In genomic region chr8:80451938-80452690, GRCm38 (mm10) we compare ENCODE assay signal across 26 mouse cellular contexts. TPM values are rescaled to one million over a fixed set of nuclear protein-coding genes. Genes with fewer than 3 reads are reported as not detected.
DNase-seq lines count a peak whose midpoint lies in the region; ATAC-seq and TF ChIP-seq lines count a peak whose summit lies in the region.
"Had no signal": no experiment of that assay in that cellular context is flagged by ENCODE, and none has a peak within 500 bp of the region (broad histone marks: within the 10 kb centered on the region; RNA-seq: fewer than 3 reads in every experiment).

No protein-coding gene starts in this region.

- intact Hi-C loops in heart, adult 2 months (cut with DNase I), result no loop called here
- intact Hi-C loops in left cerebral cortex, postnatal 25 days (cut with DNase I), result no loop called here

- no peak for TF ChIP-seq EP300 in heart, adult 2 months (IDR thresholded peaks at IDR 0.05; ENCODE audit: insufficient read depth, low read depth, low read length)

- peak; percentile 68 for DNase-seq in heart, adult 11 months
- DNase-seq in heart, adult 2 months, result no peak
- peak; percentile 12 for DNase-seq in neural tube, embryonic 11.5 days (ENCODE audit: low spot score)
- no peak for DNase-seq in neural tube, embryonic 10.5 days (ENCODE audit: extremely low spot score, low spot score)
- DNase-seq in embryonic facial prominence, embryonic 14.5 days (ENCODE audit: low spot score), result no peak
- no peak for DNase-seq in lung, postnatal 25 days (ENCODE audit: low spot score)
- DNase-seq in left cerebral cortex, postnatal 25 days (ENCODE audit: low spot score in 2 of 2), result no peak
- DNase-seq: adrenal gland, adult 2 months; cerebellum, adult 9-10 months; gastrocnemius, adult 2 months; kidney, postnatal 4 days; layer of hippocampus, adult 9-11 months; liver, embryonic 13.5 days; right cerebral cortex, postnatal 25 days had no signal

- no peak for TF ChIP-seq CTCF in heart, adult 2 months (IDR thresholded peaks at IDR 0.05)

- H3K4me1 ChIP-seq in heart, adult 2 months (ENCODE audit: control insufficient read depth, insufficient read depth, low read length), result no peaks in the 10 kb centered on the region
- H3K4me1 ChIP-seq in neural tube, embryonic 11.5 days (ENCODE audit: control insufficient read depth, insufficient read depth, low read length), result no peaks in the 10 kb centered on the region
- H3K4me1 ChIP-seq in embryonic facial prominence, embryonic 14.5 days (ENCODE audit: control insufficient read depth, insufficient read depth, low read length), result peaks cover 5% of the 10 kb centered on the region; the same call in 1 of the 2 replicates
- no peaks in the 10 kb centered on the region for H3K4me1 ChIP-seq in midbrain, embryonic 16.5 days (ENCODE audit: control insufficient read depth, insufficient read depth, low read length)
- H3K4me1 ChIP-seq: forebrain, embryonic 15.5 days; heart, embryonic 13.5 days; intestine, embryonic 15.5 days; liver, embryonic 13.5 days; lung, embryonic 15.5 days; midbrain, embryonic 12.5 days had no signal

- H3K27me3 ChIP-seq in heart, adult 2 months (ENCODE audit: control insufficient read depth, insufficient read depth, low read length), result no peaks in the 10 kb centered on the region
- no peaks in the 10 kb centered on the region for H3K27me3 ChIP-seq in neural tube, embryonic 11.5 days (ENCODE audit: control insufficient read depth, insufficient read depth, low read length)
- H3K27me3 ChIP-seq in embryonic facial prominence, embryonic 14.5 days (replicated peaks; ENCODE audit: control insufficient read depth, insufficient read depth, low read length), result no peaks in the 10 kb centered on the region
- no peaks in the 10 kb centered on the region for H3K27me3 ChIP-seq in midbrain, embryonic 16.5 days (ENCODE audit: control insufficient read depth, insufficient read depth, low read depth, low read length)
- H3K27me3 ChIP-seq: CH12.LX; forebrain, embryonic 15.5 days; heart, embryonic 13.5 days; intestine, embryonic 15.5 days; limb, embryonic 12.5 days; liver, embryonic 13.5 days; lung, embryonic 15.5 days; midbrain, embryonic 12.5 days had no signal

- TF ChIP-seq POLR2A in heart, adult 2 months (IDR thresholded peaks at IDR 0.05; ENCODE audit: insufficient read depth, low read depth, low read length), result no peak

- no peaks in the 10 kb centered on the region for H3K9me3 ChIP-seq in neural tube, embryonic 11.5 days (ENCODE audit: control insufficient read depth, low read length)
- no peaks in the 10 kb centered on the region for H3K9me3 ChIP-seq in embryonic facial prominence, embryonic 14.5 days (ENCODE audit: control insufficient read depth, low read length)
- no peaks in the 10 kb centered on the region for H3K9me3 ChIP-seq in midbrain, embryonic 16.5 days (replicated peaks; ENCODE audit: control insufficient read depth, low read length, poor library complexity, severe bottlenecking)
- H3K9me3 ChIP-seq: forebrain, embryonic 15.5 days; heart, embryonic 13.5 days; intestine, embryonic 15.5 days; limb, embryonic 12.5 days; liver, embryonic 13.5 days; lung, embryonic 15.5 days; midbrain, embryonic 12.5 days had no signal

- no peak overlapping the region for H3K27ac ChIP-seq in heart, adult 2 months
- no peak overlapping the region for H3K27ac ChIP-seq in neural tube, embryonic 11.5 days (ENCODE audit: low read depth, low read length)
- H3K27ac ChIP-seq in embryonic facial prominence, embryonic 14.5 days (replicated peaks; ENCODE audit: low read depth, low read length), result peak overlapping the region; percentile 58; the same call in 1 of the 2 replicates
- H3K27ac ChIP-seq in midbrain, embryonic 16.5 days (ENCODE audit: low read length), result no peak overlapping the region
- H3K27ac ChIP-seq: forebrain, embryonic 15.5 days; gastrocnemius, adult 2 months; heart, embryonic 13.5 days; intestine, embryonic 15.5 days; left cerebral cortex, adult 2 months; limb, embryonic 12.5 days; liver, embryonic 13.5 days; lung, embryonic 15.5 days; macrophage; midbrain, embryonic 12.5 days; stomach, postnatal 0 days had no signal

- no peak overlapping the region for H3K9ac ChIP-seq in heart, adult 2 months (ENCODE audit: low read depth, low read length)
- no peak overlapping the region for H3K9ac ChIP-seq in neural tube, embryonic 11.5 days (ENCODE audit: low read length)
- H3K9ac ChIP-seq in embryonic facial prominence, embryonic 14.5 days (ENCODE audit: low read depth, low read length), result no peak overlapping the region
- H3K9ac ChIP-seq in midbrain, embryonic 16.5 days (ENCODE audit: low read depth, low read length), result no peak overlapping the region
- H3K9ac ChIP-seq: forebrain, embryonic 15.5 days; heart, embryonic 13.5 days; intestine, embryonic 15.5 days; limb, embryonic 12.5 days; liver, embryonic 13.5 days; lung, embryonic 15.5 days; midbrain, embryonic 12.5 days had no signal

- H3K4me3 ChIP-seq in heart, adult 2 months, result no peak overlapping the region
- no peak overlapping the region for H3K4me3 ChIP-seq in neural tube, embryonic 11.5 days (ENCODE audit: low read depth, low read length)
- no peak overlapping the region for H3K4me3 ChIP-seq in embryonic facial prominence, embryonic 14.5 days (ENCODE audit: low read depth, low read length)
- no peak overlapping the region for H3K4me3 ChIP-seq in midbrain, embryonic 16.5 days (ENCODE audit: low read depth, low read length)
- H3K4me3 ChIP-seq: forebrain, embryonic 15.5 days; gastrocnemius, adult 2 months; heart, embryonic 13.5 days; intestine, embryonic 15.5 days; left cerebral cortex, adult 2 months; limb, embryonic 12.5 days; liver, embryonic 13.5 days; lung, embryonic 15.5 days; midbrain, embryonic 12.5 days had no signal

- H3K4me2 ChIP-seq in neural tube, embryonic 11.5 days (ENCODE audit: low read depth), result no peak overlapping the region
- peak overlapping the region; percentile 18; the same call in 1 of the 2 replicates for H3K4me2 ChIP-seq in embryonic facial prominence, embryonic 14.5 days (ENCODE audit: low read depth, low read length)
- H3K4me2 ChIP-seq in midbrain, embryonic 16.5 days (ENCODE audit: low read length), result peak overlapping the region; percentile 8; the same call in 1 of the 2 replicates
- H3K4me2 ChIP-seq: forebrain, embryonic 15.5 days; heart, embryonic 13.5 days; intestine, embryonic 15.5 days; limb, embryonic 12.5 days; liver, embryonic 13.5 days; lung, embryonic 15.5 days; midbrain, embryonic 12.5 days had no signal

- ATAC-seq in neural tube, embryonic 11.5 days (ENCODE audit: insufficient read depth, low FRiP score, low TSS enrichment), result no peak
- no peak for ATAC-seq in embryonic facial prominence, embryonic 14.5 days (ENCODE audit: low read depth)
- ATAC-seq in midbrain, embryonic 16.5 days, result peak; percentile 48; the same call in 1 of the 2 replicates
- ATAC-seq: forebrain, embryonic 15.5 days; intestine, embryonic 15.5 days had no signal

- H3K36me3 ChIP-seq in heart, adult 2 months (ENCODE audit: control insufficient read depth, insufficient read depth, low read length), result no peaks in the 10 kb centered on the region
- no peaks in the 10 kb centered on the region for H3K36me3 ChIP-seq in neural tube, embryonic 11.5 days (ENCODE audit: control insufficient read depth, insufficient read depth, low read length)
- no peaks in the 10 kb centered on the region for H3K36me3 ChIP-seq in embryonic facial prominence, embryonic 14.5 days (ENCODE audit: control insufficient read depth, insufficient read depth, low read length)
- no peaks in the 10 kb centered on the region for H3K36me3 ChIP-seq in midbrain, embryonic 16.5 days (ENCODE audit: control insufficient read depth, insufficient read depth, low read length)
- H3K36me3 ChIP-seq: forebrain, embryonic 15.5 days; heart, embryonic 13.5 days; intestine, embryonic 15.5 days; limb, embryonic 12.5 days; liver, embryonic 13.5 days; lung, embryonic 15.5 days; midbrain, embryonic 12.5 days had no signal

- WGBS in heart, adult 2 months, result 65% methylated on average over 19 of the region's 19 CpGs
- 54% methylated on average over 19 of the region's 19 CpGs for WGBS in neural tube, embryonic 11.5 days
- 56% methylated on average over 19 of the region's 19 CpGs for WGBS in embryonic facial prominence, embryonic 14.5 days
- WGBS in midbrain, embryonic 16.5 days, result 55% methylated on average over 19 of the region's 19 CpGs

- H3K79me2 ChIP-seq in heart, adult 2 months (replicated peaks; ENCODE audit: control insufficient read depth, insufficient read depth, low read length), result no peaks in the 10 kb centered on the region

RNA-seq across cellular contexts. Expression of gene Gypa, which starts 41.5 kb away (rescaled TPM):
- 1 to 10 TPM in 1 of 2 experiments, not detected in 1; 1.8 TPM for total RNA-seq in heart, adult 2 months (2021)
- polyA plus RNA-seq in heart, adult 2 months (2012; rRNA removed), result 0.32 and 2.7 TPM in 2 replicates
- 11.5 and 12.2 TPM in 2 replicates for polyA plus RNA-seq in neural tube, embryonic 11.5 days (2014; fragmentation: Nextera tagmentation; extraction: Ambion mirVana)
- 6.0 and 9.6 TPM in 2 replicates for polyA plus RNA-seq in embryonic facial prominence, embryonic 14.5 days (2014; fragmentation: Nextera tagmentation; extraction: Ambion mirVana)
- 1.7 and 2.7 TPM in 2 replicates for polyA plus RNA-seq in midbrain, embryonic 16.5 days (2015; fragmentation: Nextera tagmentation; extraction: Ambion mirVana)
- total RNA-seq in left cerebral cortex, postnatal 25 days (2021), result not detected
- total RNA-seq: adrenal gland, adult 2 months; CH12.LX; gastrocnemius, adult 2 months; left cerebral cortex, adult 2 months had no signal
- polyA plus RNA-seq: adrenal gland, adult 2 months; gonadal fat pad, adult 2 months; macrophage had no signal

Comparison
In these comparisons a context has a peak if more than half of its experiments do, and no peak if none do; other contexts are left out.
1. DNase-seq: peak in heart, adult 11 months (single experiment) and neural tube, embryonic 11.5 days (single experiment); none in heart, adult 2 months (0 of 2), neural tube, embryonic 10.5 days (single experiment), embryonic facial prominence, embryonic 14.5 days (single experiment), lung, postnatal 25 days (single experiment) and left cerebral cortex, postnatal 25 days (0 of 2).